Mouse (Mus musculus) yolk sac, embryonic 10.5 days (tissue): ENCODE measurements around the gene Hspa12a.

Experiments used
- DNase-seq: peaks from one replicate; pipeline ENCODE4 v3.0.0-alpha.2; 2017; ENCODE audit warnings: low spot score

Gene Hspa12a

DNA sequence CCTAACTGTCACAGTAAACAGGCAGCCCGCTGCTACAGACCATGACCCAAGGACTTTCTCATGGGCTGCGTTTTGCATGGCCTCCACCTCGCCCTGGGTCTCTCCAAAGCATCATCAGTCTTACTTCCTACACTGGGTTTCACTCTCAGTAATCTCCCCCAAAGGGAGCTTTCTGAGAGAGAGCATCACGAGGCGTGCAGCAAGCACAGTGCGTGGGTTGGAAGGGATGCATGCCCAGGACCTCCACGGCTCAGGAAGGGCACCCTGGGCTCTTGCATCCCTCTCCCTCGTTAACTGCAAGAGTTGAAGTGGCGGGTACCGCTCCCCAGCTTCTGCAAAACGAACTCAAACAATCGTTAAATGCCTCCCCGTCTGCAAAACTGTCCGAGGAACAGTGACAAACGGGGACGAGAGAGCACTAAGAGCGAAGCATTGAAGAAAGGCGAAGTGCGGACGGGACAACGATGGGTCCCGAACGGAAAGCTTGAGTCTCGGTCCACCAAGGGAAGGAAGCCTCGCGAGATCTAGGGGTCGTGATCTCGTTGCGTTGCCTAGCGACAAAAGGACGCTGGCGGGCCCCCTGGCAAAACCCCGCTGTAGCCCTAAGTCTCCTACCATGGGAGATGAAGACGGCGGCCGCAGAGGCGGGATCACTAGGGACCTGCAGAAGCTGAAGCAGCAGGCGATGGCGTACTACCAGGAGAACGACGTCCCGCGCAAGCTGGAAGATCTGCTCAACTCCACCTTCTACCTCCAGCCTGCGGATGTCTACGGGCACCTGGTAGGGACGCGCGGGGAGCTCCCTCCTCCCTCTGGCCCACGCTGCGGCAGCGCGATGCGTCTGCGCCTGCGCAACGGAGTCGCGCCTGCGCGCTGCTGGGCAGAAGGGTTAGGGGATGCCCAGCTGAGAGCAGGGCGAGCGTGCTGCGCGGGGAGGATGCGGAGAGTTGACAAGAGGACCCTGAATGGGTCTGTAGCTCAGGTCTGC, at the start of gene Hspa12a, which contains the start of gene Eno4:
TSS of gene Hspa12a (minus strand) at position 814 of the 988 bp plus-strand sequence.
TSS of gene Eno4 (plus strand) at position 585 of the 988 bp plus-strand sequence.
- peak; percentile 95 for DNase-seq

DNA sequence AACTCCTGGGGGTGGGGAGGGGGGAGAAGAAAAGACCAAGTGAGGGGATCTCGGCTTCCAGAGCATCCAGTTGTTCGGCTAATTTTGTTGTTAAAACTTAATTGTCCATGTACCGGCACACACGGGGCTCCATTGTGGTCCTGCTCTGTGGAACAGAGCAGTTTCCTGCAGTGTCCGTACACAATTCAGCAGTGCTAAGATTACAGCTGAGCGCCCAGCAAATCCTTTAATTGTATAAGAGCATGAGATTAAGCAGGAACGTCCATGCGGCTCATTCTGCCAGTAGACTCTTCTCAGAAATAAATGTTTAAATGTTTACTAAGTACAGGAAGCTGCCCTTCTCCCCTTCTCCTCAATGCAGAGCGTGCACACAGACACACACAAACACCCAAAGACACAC, 38.1 kb upstream of the Hspa12a start:
- DNase-seq: no peak

DNA sequence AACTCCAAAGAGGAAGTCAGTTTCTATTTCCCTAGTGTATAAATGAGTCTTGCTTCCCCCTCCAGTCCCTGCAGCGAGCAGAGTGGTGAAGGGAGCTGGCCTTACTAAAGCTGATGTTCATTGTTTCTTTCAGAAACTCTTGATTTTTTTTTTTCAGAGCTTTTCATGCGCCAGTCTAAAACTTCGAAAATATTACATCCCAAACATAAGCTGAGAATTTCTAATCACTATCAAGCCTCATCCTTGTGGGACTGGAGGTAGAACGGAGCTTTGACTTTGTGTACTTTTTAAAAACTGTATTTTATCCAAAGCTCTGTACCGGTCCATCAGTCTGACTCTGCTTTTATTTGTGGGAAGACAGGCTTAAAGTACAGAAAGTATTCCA, 36.6 kb upstream of the Hspa12a start:
- DNase-seq: no peak

DNA sequence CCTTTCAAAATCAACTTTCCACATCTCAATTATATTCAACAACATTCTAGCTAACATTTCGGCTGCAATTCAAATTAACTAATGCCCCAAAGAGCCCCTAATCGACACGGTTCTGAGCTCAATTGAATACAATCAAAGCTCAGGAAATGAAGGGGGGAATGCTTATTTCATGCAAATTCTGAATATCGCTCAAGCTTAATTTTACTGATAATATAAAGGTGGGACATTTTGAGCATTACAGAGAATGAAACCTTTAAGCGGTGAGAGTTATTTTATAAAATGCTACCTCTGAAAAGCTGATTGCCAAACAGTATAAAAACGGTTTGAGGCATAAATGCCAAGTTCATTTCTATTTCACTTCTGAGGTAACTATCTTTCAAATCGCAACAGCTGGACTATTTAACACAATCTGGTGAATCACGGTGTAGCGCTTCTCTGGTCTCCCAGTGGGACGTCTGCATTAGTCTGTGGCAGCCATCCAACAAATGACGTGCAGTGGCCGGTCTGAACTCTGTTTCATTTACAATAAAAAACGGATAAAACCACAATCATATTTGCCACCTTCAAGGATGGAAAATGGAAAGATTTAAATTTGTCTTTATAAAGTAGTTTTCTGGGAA, 36.1 kb upstream of the Hspa12a start:
- no peak for DNase-seq

DNA sequence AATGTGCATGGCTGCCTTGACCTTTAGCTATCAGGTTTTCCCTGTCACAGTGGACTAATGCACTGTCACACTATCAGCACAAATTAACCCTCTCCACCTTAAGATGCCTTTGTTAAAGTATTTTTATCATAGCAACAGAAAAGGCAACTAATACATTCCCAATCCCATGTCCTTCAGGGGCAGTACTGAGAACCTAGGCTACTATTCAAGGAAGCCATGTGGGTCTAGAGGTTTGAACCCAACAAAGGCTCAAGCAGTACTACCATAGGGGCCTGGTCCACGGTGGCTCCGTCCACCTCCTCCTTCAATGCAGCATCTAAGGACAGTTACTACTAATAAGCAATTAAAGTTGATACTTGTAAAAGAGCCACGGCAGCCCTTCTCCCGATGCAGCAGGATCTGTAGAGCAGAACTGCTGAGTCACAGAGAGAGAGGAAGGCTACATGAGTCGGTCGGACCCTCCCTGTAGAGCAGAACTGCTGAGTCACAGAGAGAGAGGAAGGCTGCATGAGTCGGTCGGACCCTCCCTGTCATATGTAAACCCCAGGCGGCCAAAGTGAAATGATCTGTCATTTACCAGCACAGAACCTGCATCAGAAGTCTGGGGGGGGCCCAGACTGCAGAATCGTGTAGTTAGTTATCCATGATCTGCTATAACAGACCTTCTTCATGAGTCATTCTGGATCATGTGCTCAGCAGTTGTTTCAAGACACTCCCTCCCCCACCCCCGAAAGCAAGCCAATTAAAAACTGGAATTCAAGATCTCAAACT, 35.1 kb upstream of the Hspa12a start:
- DNase-seq: peak; percentile 33

DNA sequence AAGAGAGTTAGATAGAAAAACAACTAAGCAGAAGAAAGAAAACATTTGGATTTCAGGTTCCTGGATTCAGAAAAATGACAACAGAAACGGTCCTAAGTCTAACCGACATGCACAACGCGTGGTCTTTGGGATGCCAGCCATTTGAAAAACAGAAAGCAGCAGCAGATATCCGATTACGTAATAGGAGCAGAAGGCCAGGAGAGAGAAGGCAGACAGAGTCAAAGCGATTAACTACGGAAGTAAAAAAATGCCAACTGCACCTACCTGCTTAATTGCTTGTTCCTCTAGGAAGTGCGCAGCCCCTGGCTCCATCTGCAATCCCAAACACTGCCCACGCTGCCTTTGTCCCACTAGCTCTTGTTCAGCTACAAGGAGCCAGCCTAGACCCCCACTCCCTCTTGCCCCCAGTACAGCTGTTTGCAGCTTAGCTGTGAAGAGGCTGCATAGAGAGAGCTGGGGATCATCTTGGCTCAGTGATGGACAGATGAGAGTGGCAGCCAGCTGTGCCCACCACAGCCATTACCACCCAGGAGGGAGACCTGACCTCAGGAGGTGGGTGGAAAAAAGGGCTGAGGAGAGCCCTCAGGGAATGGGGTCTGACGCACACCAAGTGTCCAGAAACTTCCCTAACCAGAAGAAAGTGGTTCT, 31.9 kb upstream of the Hspa12a start:
- DNase-seq: no peak

DNA sequence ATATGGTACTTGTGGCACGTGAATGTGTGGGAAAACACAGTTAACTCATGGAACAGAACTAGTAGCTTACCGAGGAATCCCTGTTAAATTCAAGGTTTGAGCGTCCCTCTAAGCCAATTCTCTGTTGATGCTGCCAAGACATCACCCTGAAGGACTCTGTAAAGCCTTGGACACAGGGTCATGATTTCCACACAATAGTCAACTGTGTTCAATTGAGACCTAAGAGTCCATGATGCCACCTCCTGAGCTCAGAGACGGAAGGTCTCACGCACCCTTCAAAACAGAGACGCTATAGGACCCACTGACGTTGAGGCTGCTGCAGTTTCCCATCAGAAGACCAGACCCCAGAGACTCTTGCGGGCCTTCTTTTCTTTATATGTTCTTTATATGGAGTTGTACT, 30.7 kb upstream of the Hspa12a start:
- no peak for DNase-seq

DNA sequence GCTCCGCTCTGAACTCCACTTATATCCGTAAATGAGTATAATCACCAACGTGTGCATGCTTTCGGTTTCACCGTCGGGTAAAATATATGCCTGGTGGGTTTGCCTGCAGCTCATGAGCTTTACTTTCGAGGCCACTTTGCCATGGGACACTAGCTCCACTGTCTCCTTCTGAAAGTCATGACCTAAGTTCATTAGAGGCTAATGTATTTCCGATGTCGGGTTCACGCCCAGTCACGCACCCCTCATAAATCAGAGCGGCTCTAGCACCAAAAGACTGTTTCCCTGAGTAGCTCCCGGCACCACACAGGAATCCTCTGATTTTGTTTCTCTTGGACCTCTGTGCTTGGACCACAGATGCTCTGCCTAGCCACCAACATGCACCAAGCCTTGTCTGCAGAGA, 27.4 kb upstream of the Hspa12a start:
- no peak for DNase-seq

DNA sequence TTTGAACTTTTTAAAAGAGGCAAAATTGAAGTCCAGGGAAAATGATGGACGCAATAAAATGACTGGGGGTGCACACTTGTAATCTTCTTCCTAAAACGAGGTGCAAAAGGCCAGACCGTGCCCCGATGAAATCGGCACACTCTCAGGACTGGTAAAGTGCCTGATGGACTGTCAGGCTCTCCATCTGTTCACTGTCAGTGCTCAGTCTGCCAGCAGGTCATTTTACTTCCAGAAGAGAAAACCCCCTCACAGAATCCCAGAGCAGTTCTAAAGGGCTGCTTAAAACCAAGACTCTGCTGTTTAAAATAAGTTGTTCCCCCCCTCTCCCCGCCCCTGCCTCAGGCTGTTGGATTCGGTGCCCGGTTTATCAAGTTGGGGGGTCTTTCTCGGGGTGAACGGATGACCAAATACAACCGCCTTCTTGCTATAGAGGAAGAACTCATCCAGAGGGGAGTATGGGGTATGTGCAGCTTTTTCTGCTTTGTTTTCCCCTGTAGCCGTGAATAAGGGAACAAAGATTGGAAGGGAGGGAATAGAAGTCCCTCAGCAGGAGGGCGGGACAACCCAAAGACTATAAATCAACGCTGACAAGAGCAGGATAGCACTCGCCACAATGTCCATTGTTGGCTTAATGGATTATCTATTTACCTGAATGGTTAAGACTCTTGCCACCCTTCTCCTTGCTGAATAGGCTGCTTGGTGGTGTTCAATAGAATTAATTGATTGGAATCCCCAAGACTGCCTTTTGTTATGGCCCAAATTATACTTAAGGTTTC, 25.5 kb upstream of the Hspa12a start:
- DNase-seq: peak; percentile 22

DNA sequence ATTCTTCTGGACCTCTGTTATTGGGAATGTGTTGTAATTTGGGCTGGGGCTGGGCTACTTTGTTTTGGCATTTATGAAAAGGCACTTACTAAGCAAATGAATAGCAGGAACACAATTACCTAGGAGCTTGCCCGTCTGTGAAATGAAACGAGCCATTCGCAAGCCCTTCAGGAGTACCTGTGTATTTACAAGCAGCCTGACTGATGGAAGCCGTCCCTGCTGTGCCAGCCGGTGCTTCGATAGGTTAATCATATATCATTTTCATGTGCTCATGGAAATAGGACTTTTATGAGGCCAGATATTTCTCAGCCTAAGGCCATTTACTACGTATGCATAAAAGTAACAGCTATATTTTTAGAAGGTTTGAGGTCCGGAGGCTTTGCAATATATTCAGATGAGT, 19.6 kb upstream of the Hspa12a start:
- no peak for DNase-seq

DNA sequence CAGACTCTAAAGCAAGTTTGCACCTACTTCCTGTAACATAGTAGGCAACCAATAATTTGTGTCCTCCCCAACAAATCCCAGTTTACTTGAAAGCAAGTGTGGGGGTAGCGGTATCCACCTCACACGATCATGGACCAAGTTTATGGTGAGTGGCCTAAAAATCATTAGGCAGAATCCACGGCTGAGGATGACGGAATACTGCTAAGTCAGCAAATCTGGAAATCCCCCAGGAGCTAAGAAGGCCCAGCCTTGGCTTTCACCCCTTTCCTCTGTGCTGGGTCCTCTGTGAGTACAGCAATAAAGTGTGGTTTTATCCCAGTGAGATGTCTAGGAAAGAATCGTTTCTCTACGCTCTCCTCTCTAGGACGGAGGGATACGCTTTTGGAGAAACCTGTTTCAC, 11.3 kb upstream of the Hspa12a start:
- DNase-seq: no peak

DNA sequence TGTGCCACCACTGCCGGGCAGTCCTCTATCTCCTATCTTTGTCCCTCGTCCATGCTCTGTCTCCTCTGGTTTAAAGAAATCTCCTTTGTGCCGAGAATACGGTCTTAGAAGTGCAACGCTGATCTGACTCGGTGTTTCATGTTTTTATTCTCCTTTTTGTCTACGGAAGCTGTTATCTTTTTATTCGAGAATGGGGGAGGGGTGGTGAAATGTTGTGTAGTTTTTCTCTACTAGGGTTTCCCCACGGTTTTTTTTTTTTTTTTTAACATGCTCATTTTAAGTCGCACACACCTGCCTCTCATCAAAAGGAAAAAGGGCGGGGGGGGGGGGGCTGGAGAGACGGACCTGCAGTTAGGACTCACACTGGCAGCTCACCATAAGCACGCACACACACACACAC, 8.8 kb upstream of the Hspa12a start:
- no peak for DNase-seq

DNA sequence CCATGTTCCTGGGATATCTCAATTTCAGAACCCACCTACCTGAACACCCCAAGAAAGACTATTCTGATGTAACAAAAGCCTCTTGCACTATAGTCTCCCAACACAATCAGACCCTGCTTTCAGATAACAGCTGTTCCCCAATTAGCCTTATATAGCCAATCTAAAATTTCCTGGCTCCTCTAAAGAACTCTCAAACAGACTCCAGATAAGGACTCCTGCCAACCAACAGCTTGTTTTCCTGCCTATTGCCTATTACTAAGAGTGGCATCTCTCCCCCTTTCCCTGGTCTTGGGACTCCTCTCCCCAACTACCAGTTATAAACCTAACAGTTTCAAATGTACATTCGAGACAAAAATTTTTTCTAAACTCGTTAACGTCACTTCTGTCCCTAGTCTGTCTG, 8.1 kb upstream of the Hspa12a start:
- no peak for DNase-seq

DNA sequence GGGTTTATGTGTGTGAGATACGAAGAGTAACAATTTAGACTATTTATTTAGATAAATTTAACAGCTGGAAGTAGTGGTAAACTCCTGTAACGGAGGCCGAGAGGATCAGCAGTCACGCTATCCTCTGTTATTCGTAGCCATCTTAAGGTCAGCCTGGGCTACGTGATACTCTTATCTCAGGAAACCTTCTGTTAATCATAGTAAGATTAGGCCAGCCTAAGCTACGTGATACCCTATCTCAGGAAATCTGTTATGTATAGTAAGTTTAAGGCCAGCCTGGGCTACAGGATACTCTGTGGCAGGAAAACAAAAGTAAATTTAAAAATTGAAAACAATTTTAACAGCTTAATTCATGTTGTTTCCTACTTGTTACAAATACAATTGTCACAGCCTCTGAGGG, 2.5 kb upstream of the Hspa12a start:
- no peak for DNase-seq

DNA sequence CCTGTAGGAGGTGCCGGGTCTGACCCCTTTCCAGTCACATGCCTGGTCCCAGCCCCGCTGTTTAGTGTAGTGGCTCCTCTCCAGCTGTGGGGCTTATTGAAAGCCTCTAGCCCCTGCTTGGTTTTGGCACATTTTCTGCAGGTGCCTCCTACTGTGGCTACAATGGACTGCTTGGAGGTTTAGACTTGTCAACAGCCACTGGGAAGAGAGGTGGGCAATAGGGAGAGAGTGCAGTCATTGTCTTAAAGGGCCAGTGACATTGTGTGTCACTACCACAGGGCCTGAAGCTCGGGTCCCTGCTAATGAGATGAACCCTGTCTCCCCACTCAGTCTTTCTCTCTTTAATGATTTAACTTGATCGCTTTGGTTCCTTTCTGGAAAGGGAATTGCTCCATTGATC, 10.4 kb downstream of the Hspa12a start:
- no peak for DNase-seq

DNA sequence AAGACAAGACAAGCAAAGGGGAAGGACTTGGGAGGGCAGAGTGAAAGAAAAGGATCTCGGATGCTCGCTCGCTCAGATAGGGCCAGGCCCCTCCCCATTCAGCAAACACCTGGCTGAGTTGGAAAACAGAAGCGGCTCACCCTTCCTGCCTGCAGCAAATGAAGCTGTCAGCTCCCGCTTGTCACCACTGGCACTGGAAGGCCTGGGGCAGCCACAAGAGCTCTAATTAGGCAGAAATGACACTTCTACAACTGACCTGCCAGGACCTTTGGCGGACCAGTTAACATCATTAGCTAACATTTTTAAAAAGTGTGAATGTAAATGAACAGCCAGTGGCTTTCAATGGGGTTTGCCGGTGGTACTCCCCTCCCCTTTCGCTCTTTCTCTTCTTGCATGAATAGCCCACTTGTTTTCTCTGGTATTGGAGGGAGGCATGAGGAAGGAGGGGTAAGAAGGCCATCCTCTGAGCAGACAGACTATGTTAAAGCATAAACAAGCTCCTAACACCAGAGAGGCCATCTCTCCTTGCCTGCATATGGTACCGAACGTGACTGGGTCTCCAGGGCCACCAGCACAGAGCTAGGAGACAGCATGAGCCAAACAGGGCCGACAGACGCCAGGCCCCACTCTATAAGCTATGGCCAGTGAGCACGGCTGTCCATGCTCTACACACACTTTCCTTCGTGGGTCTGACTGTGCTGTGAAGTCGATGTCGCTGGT, 12.2 kb downstream of the Hspa12a start:
- no peak for DNase-seq

DNA sequence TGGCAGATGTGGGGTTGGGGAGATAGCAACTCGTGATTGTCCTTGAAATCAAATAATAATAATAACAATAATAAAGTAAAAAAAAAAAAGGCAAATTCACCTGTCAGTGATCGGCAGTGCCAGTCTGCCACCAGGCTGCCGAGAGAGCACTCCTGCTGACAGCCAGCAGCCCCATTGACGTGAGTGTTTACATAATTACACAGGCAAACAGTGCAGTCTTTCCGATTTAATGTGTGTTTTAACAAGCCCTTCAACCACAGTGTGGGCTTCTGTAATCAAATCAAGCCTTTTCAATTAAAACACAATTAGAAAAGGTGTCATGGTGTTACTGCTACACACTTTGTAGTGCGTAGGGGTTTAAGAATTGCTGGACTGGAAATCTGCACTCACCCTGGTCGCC, 24.3 kb downstream of the Hspa12a start:
- DNase-seq: no peak

DNA sequence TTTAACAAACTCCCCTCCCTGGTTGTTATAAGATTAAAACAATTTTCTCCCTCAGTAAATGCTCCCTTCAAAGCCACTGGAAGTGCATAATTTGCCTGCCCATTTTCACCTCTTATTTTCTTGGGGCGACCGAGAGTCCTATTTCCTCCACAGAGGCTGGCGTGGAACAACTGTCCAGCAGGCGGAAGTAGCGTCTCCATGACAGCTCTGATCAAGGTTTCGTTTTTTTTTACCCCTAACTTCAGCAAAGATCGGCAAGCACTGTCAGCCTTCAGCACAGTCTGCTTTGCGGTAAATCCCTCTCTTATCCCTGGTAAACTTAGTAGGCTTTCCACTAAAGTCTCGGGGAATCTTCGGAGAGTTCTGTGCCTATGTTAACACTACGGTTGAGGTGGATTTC, 24.9 kb downstream of the Hspa12a start:
- no peak for DNase-seq

DNA sequence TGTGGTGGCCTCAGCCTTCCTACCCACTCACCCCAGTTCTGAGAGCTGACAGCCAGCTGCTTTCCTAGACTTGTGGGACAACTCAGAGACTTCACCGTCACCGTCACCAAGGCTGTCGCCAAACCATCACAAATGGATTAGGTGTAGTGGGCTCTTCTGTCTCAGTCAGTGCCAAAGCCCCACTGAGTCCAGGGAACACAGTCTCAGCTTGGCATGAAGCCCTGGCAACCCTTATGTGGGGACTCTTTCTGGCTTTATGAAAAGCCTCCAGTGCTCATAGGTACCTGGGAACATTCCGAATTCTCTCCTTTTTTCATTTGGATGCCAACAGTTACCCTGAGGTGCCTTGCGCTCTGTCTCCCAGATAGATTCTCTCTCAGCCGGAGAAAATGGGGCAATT, 30.2 kb downstream of the Hspa12a start:
- DNase-seq: no peak

DNA sequence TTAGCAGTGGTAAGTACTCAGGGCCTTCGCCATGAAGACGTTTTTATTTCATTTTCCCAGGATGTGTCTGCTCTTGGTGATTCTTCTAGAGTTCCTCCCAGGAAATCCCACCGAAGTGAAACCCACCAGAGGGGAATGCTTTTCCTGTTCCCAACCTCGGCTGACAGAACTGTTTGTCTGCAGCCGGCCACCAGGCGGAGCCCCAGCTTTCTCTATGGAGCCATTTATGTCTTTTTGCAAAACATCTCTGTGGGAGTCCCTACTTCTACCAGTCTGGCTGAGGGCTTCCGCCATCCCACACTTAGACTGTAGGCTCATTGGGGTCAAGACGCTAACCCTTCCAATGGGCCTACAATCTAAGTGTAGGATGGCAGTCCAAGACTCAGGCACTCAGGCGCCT, 32.1 kb downstream of the Hspa12a start:
- DNase-seq: peak; percentile 72

DNA sequence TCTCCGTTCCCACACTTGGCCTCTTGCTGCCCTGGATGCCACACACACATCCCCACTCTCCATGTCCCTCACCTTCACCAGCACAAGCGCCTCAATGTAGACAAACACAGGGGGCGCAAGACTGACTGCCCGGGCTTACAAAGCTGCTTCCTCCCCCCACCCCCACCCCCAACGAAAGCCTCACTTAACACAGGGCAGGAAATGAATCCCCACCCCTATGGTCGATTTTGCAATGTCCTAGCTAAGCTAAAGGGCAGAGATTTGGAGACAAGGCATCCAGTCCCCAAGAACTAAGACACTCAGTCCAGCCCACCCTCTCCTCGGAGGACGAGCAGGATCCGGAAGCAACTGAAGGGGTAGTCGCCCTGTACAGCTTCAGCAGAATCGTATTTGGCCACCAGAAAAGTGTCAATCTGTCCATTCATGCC, 32.5 kb downstream of the Hspa12a start:
- DNase-seq: peak; percentile 45
